Mouse (Mus musculus) liver, adult 2 months (tissue): ENCODE measurements at regions not wholly inside any gene's neighbourhood (a gene's known extent, or its start where the extent isn't known, plus 50 kb on each side); places are given as distances from the start of the nearest gene placed in this dataset.

Experiments used
- CTCF ChIP-seq: fragments of 200-500 bp; IDR thresholded peaks from 2 replicates; pipeline ENCODE4 v1.5.1; 2011; ENCODE audit warnings: low read depth, low read length, control low read depth
- POLR2A ChIP-seq: fragments of 200-500 bp; IDR thresholded peaks from 2 replicates; pipeline ENCODE4 v1.6.1; 2011; ENCODE audit warnings: low read length, control low read depth; ENCODE audit not compliant: insufficient read depth; ENCODE audit errors: extremely low read depth

DNA sequence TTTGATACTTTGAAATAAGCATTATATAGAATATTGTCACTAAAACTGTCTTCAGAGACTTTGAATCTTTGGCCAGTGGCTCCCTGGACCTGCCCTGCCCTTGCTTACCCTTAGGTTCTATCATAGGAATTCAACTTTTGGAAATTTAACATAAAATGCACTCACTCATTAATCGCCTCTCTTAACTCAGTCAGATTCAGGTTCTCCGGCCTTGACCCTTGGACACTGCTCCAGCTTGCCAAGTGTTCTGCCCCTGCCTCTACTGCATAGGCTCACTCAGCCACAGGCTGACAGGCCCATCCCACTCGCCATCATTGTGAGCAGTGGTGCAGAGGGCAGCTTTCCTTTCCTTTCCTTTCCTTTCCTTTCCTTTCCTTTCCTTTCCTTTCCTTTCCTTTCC, 50.2 kb upstream of the Irx2 start:
- TF ChIP-seq CTCF = no peak
- no peak for TF ChIP-seq POLR2A
